Mouse (Mus musculus) megakaryocyte, adult 5-6 weeks (primary cell): ENCODE measurements around the gene Arhgap31. TPM values are rescaled to one million over a fixed set of nuclear protein-coding genes. Genes with fewer than 3 reads are reported as not detected.
A peak's percentile ranks its signal among the peaks of the same experiment; 100 is the strongest.
"Not testable (repeated sequence)": the region's sequence is repeated elsewhere in the genome, so short reads cannot be mapped to it uniquely, and the experiment has no call there.

Source experiments
- ATAC-seq: 2 replicates; pipeline ENCODE4 v1.8.0; 2016; ENCODE audit warnings: mild to moderate bottlenecking, inconsistent platforms; ENCODE audit not compliant: poor library complexity, severe bottlenecking
- total RNA-seq, 2 experiments: library from RNA; stranded (forward) in 1 of 2; stranded (reverse) in 1 of 2; fragments of 153-499, 151-499 nt in 1 of 2; fragments of 221-1000, 200-1000 nt in 1 of 2; gene quantifications; 2 replicates each; pipeline versions ENCODE4 v1.2.3 to v1.2.4; 2015 to 2017

The Arhgap31 gene
- total RNA-seq, 2 experiments from 2014 or later: 10.0 to 20.4 TPM

GRCm38 (mm10) chr16:38728576-38729132 lies 15.6 kb upstream of the Arhgap31 start:
- no peak for ATAC-seq

- ATAC-seq: no peak
Observed at GRCm38 (mm10) chr16:38724974-38725373, 11.9 kb upstream of the Arhgap31 start.

GRCm38 (mm10) chr16:38724256-38724655 lies 11.2 kb upstream of the Arhgap31 start:
- no peak for ATAC-seq

- no peak for ATAC-seq
Observed at GRCm38 (mm10) chr16:38721377-38721776, 8.3 kb upstream of the Arhgap31 start.

GRCm38 (mm10) chr16:38714259-38714526 lies 1.1 kb upstream of the Arhgap31 start:
- ATAC-seq: not testable (repeated sequence)

GRCm38 (mm10) chr16:38713404-38714258 lies 557 bp upstream of the Arhgap31 start:
- ATAC-seq: peak; percentile 17; the same call in 1 of the 2 replicates

- ATAC-seq: peak; percentile 13
Observed at GRCm38 (mm10) chr16:38712105-38712504, 969 bp downstream of the Arhgap31 start.

- ATAC-seq: peak; percentile 48
Observed at GRCm38 (mm10) chr16:38711245-38711644, 1.8 kb downstream of the Arhgap31 start.

GRCm38 (mm10) chr16:38708962-38709520 lies 4.0 kb downstream of the Arhgap31 start:
- peak; percentile 13; the same call in 1 of the 2 replicates for ATAC-seq

- no peak for ATAC-seq
Observed at GRCm38 (mm10) chr16:38706782-38707181, 6.3 kb downstream of the Arhgap31 start.

- no peak for ATAC-seq
Observed at GRCm38 (mm10) chr16:38705531-38706281, 7.4 kb downstream of the Arhgap31 start.

GRCm38 (mm10) chr16:38703501-38703900 lies 9.6 kb downstream of the Arhgap31 start:
- no peak for ATAC-seq

GRCm38 (mm10) chr16:38702316-38702715 lies 10.8 kb downstream of the Arhgap31 start:
- ATAC-seq: no peak

- ATAC-seq: peak; percentile 95
Observed at GRCm38 (mm10) chr16:38701492-38702185, 11.4 kb downstream of the Arhgap31 start.

- no peak for ATAC-seq
Observed at GRCm38 (mm10) chr16:38700392-38701162, 12.5 kb downstream of the Arhgap31 start.

- no peak for ATAC-seq
Observed at GRCm38 (mm10) chr16:38697611-38698010, 15.5 kb downstream of the Arhgap31 start.

- no peak for ATAC-seq
Observed at GRCm38 (mm10) chr16:38695557-38695956, 17.5 kb downstream of the Arhgap31 start.

GRCm38 (mm10) chr16:38694906-38695540 lies 18.1 kb downstream of the Arhgap31 start:
- ATAC-seq: peak; percentile 62

- no peak for ATAC-seq
Observed at GRCm38 (mm10) chr16:38690501-38690900, 22.6 kb downstream of the Arhgap31 start.
